Mouse (Mus musculus): Measurements from ENCODE around the gene Pisd. TPM values are rescaled to one million over a fixed set of nuclear protein-coding genes. Genes with fewer than 3 reads are reported as not detected.

Pisd gene
- total and polyA plus RNA-seq, 2 experiments from 2014 or later, result 44.2 to 63.9 TPM

GRCm38 (mm10) chr5:32713703-32714467 is 71.6 kb downstream of the Pisd start:
- Histone ChIP-seq H3K9ac (replicated peaks; ENCODE audit: low read depth, low read length) (peak overlapping the region; percentile 69), H3K4me1 (ENCODE audit: control insufficient read depth, insufficient read depth) (0 out of 2 replicates have a peak, but pooled peaks cover 5% of the 10 kb centered on the region), H3K27ac (ENCODE audit: low read depth) (peak overlapping the region; percentile 95), H3K4me3 (ENCODE audit: low read depth, low read length) (peak overlapping the region; percentile 73), H3K9me3 (replicated peaks; ENCODE audit: control insufficient read depth, low read length) (no peaks in the 10 kb centered on the region), H3K4me2 (ENCODE audit: low read depth, low read length) (peak overlapping the region; percentile 70), H3K27me3 (ENCODE audit: control insufficient read depth, insufficient read depth, low read length) (no peaks in the 10 kb centered on the region), H3K36me3 (replicated peaks; ENCODE audit: control insufficient read depth, insufficient read depth, low read length) (no peaks in the 10 kb centered on the region)
- 0 out of 2 replicates have a peak, but pooled peaks have one; percentile 28 for TF ChIP-seq EP300 (IDR thresholded peaks at IDR 0.05; ENCODE audit: low read depth)
- peak; percentile 74 for TF ChIP-seq CTCF (IDR thresholded peaks at IDR 0.05; ENCODE audit: low read depth)
- DNase-seq (ENCODE audit: low spot score) (peak; percentile 100), ATAC-seq (ENCODE audit: insufficient read depth, low read depth) (peak; percentile 97)
- under 1% methylated on average over 55 of the region's 55 CpGs for WGBS

- no peak for TF ChIP-seq CTCF (IDR thresholded peaks at IDR 0.05; ENCODE audit: low read depth)
- TF ChIP-seq EP300 (IDR thresholded peaks at IDR 0.05; ENCODE audit: low read depth), result no peak
These were observed 72.3 kb downstream of the Pisd start for GRCm38 (mm10) chr5:32713042-32713702.

GRCm38 (mm10) chr5:32712221-32713041 is 73.0 kb downstream of the Pisd start:
- H3K9ac ChIP-seq (replicated peaks; ENCODE audit: low read depth, low read length), result no peak overlapping the region
- H3K4me1 ChIP-seq (ENCODE audit: control insufficient read depth, insufficient read depth), result 0 out of 2 replicates have a peak, but pooled peaks cover 5% of the 10 kb centered on the region
- no peak for ATAC-seq (ENCODE audit: insufficient read depth, low read depth)
- no peak overlapping the region; the same call in 1 of the 2 replicates for H3K4me2 ChIP-seq (ENCODE audit: low read depth, low read length)
- H3K27ac ChIP-seq (ENCODE audit: low read depth), result no peak overlapping the region
- H3K36me3 ChIP-seq (replicated peaks; ENCODE audit: control insufficient read depth, insufficient read depth, low read length), result no peaks in the 10 kb centered on the region
- 65% methylated on average over 4 of the region's 4 CpGs for WGBS
- no peaks in the 10 kb centered on the region for H3K9me3 ChIP-seq (replicated peaks; ENCODE audit: control insufficient read depth, low read length)
- H3K27me3 ChIP-seq (ENCODE audit: control insufficient read depth, insufficient read depth, low read length), result no peaks in the 10 kb centered on the region
- DNase-seq (ENCODE audit: low spot score), result no peak
- no peak overlapping the region for H3K4me3 ChIP-seq (ENCODE audit: low read depth, low read length)
- TF ChIP-seq EP300 (IDR thresholded peaks at IDR 0.05; ENCODE audit: low read depth) (no peak), CTCF (IDR thresholded peaks at IDR 0.05; ENCODE audit: low read depth) (no peak)

More at GRCm38 (mm10) chr5:32713042-32713702, 72.3 kb downstream of the Pisd start:
- Histone ChIP-seq H3K9ac (replicated peaks; ENCODE audit: low read depth, low read length) (peak overlapping the region; percentile 69), H3K4me1 (ENCODE audit: control insufficient read depth, insufficient read depth) (0 out of 2 replicates have a peak, but pooled peaks cover 5% of the 10 kb centered on the region), H3K27me3 (ENCODE audit: control insufficient read depth, insufficient read depth, low read length) (no peaks in the 10 kb centered on the region), H3K27ac (ENCODE audit: low read depth) (peak overlapping the region; percentile 95), H3K4me3 (ENCODE audit: low read depth, low read length) (peak overlapping the region; percentile 73), H3K4me2 (ENCODE audit: low read depth, low read length) (peak overlapping the region; percentile 70), H3K36me3 (replicated peaks; ENCODE audit: control insufficient read depth, insufficient read depth, low read length) (no peaks in the 10 kb centered on the region), H3K9me3 (replicated peaks; ENCODE audit: control insufficient read depth, low read length) (no peaks in the 10 kb centered on the region)
- DNase-seq (ENCODE audit: low spot score), result no peak
- 19% methylated on average over 2 of the region's 2 CpGs for WGBS
- ATAC-seq (ENCODE audit: insufficient read depth, low read depth), result peak; percentile 3; the same call in 1 of the 2 replicates

- WGBS, result 69% methylated on average over 5 of the region's 5 CpGs
- no peak for TF ChIP-seq CTCF (IDR thresholded peaks at IDR 0.05; ENCODE audit: low read depth)
- TF ChIP-seq EP300 (IDR thresholded peaks at IDR 0.05; ENCODE audit: low read depth), result no peak
- no peak overlapping the region for H3K4me3 ChIP-seq (ENCODE audit: low read depth, low read length)
- no peak overlapping the region for H3K4me2 ChIP-seq (ENCODE audit: low read depth, low read length)
- no peak overlapping the region for H3K9ac ChIP-seq (replicated peaks; ENCODE audit: low read depth, low read length)
- H3K36me3 ChIP-seq (replicated peaks; ENCODE audit: control insufficient read depth, insufficient read depth, low read length), result no peaks in the 10 kb centered on the region
- H3K9me3 ChIP-seq (replicated peaks; ENCODE audit: control insufficient read depth, low read length), result no peaks in the 10 kb centered on the region
- no peak for ATAC-seq (ENCODE audit: insufficient read depth, low read depth)
- H3K27ac ChIP-seq (ENCODE audit: low read depth), result no peak overlapping the region
- H3K4me1 ChIP-seq (ENCODE audit: control insufficient read depth, insufficient read depth), result 0 out of 2 replicates have a peak, but pooled peaks cover 5% of the 10 kb centered on the region
- H3K27me3 ChIP-seq (ENCODE audit: control insufficient read depth, insufficient read depth, low read length), result no peaks in the 10 kb centered on the region
- DNase-seq (ENCODE audit: low spot score), result no peak
These were observed 74.0 kb downstream of the Pisd start for GRCm38 (mm10) chr5:32711485-32711884.

- H3K4me3 ChIP-seq (ENCODE audit: low read depth, low read length), result no peak overlapping the region
- H3K36me3 ChIP-seq (replicated peaks; ENCODE audit: control insufficient read depth, insufficient read depth, low read length), result no peaks in the 10 kb centered on the region
- no peak for DNase-seq (ENCODE audit: low spot score)
- no peak overlapping the region for H3K4me2 ChIP-seq (ENCODE audit: low read depth, low read length)
- no peak overlapping the region for H3K9ac ChIP-seq (replicated peaks; ENCODE audit: low read depth, low read length)
- no peaks in the 10 kb centered on the region for H3K27me3 ChIP-seq (ENCODE audit: control insufficient read depth, insufficient read depth, low read length)
- no peaks in the 10 kb centered on the region for H3K9me3 ChIP-seq (replicated peaks; ENCODE audit: control insufficient read depth, low read length)
- no peaks in the 10 kb centered on the region for H3K4me1 ChIP-seq (ENCODE audit: control insufficient read depth, insufficient read depth)
- H3K27ac ChIP-seq (ENCODE audit: low read depth), result no peak overlapping the region
- no peak for TF ChIP-seq CTCF (IDR thresholded peaks at IDR 0.05; ENCODE audit: low read depth)
- no peak for TF ChIP-seq EP300 (IDR thresholded peaks at IDR 0.05; ENCODE audit: low read depth)
- 46% methylated on average over 2 of the region's 2 CpGs for WGBS
- no peak for ATAC-seq (ENCODE audit: insufficient read depth, low read depth)
These were observed 79.1 kb downstream of the Pisd start for GRCm38 (mm10) chr5:32706226-32706780.
